8 mouse cellular contexts compared by ENCODE assay signal in the genomic region with DNA sequence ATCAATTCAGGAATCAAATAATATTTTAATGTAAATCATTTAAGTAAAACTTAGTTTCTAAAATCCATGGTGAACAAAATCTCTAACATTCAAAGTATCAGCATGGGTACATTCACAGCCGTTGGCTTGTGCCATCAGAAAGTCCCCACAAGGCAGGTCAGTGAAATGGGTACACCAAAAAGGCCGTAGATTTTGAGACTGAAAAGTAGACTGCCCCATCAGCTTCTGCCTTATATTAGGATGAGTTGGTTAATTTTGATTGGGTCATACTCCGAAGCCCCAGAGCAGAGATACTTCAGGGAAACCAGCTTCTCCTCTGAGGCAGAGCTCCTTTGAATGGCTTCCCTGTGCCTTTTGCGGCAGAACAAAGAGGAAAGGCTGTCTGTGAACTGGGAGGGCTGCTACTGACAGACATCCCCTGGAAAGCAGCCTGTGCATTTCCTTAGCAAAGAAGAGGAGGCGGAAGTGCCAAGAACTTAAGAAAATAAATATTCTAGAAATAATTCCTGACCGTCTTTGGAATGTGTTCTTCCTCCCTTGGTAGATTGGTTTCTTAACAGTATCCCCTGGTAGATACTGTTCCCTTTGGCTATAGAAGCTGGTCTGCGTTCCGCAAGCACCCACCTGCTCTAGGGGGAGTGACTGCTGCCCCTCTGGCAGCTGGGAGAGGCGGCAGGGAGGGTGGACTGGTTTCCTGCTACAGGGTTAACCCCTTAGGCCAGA.
DNase-seq lines count a peak whose midpoint lies in the region; ATAC-seq and TF ChIP-seq lines count a peak whose summit lies in the region.

No protein-coding gene starts in this region.

- H3K36me3 ChIP-seq in hindbrain, embryonic 12.5 days: no peaks in the 10 kb centered on the region
- H3K36me3 ChIP-seq in lung, embryonic 15.5 days: no peaks in the 10 kb centered on the region
- H3K36me3 ChIP-seq in stomach, postnatal 0 days (ENCODE audit: control insufficient read depth, insufficient read depth, low read length): no peaks in the 10 kb centered on the region

- H3K9ac ChIP-seq in hindbrain, embryonic 12.5 days: no peak overlapping the region
- H3K9ac ChIP-seq in lung, embryonic 15.5 days: no peak overlapping the region
- no peak overlapping the region for H3K9ac ChIP-seq in stomach, postnatal 0 days (ENCODE audit: low read length)

- peak; percentile 43; the same call in 1 of the 2 replicates for ATAC-seq in hindbrain, embryonic 12.5 days (ENCODE audit: low FRiP score)
- ATAC-seq in lung, embryonic 15.5 days (ENCODE audit: borderline replicate concordance, extremely low read depth, low FRiP score, low TSS enrichment): no peak
- ATAC-seq in stomach, postnatal 0 days (ENCODE audit: low FRiP score, low TSS enrichment): no peak

- H3K4me2 ChIP-seq in hindbrain, embryonic 12.5 days (replicated peaks): peak overlapping the region; percentile 8; the same call in 1 of the 2 replicates
- H3K4me2 ChIP-seq in lung, embryonic 15.5 days: peak overlapping the region; percentile 37
- no peak overlapping the region; the same call in 1 of the 2 replicates for H3K4me2 ChIP-seq in stomach, postnatal 0 days (replicated peaks; ENCODE audit: low read depth)

- TF ChIP-seq EP300 in stomach, postnatal 0 days (optimal IDR thresholded peaks at IDR 0.05): no peak

- WGBS in hindbrain, embryonic 12.5 days: 29% methylated on average over 9 of the region's 9 CpGs
- WGBS in lung, embryonic 15.5 days: 24% methylated on average over 9 of the region's 9 CpGs
- 36% methylated on average over 9 of the region's 9 CpGs for WGBS in stomach, postnatal 0 days

- TF ChIP-seq CTCF in stomach, postnatal 0 days (IDR thresholded peaks at IDR 0.05; ENCODE audit: low read depth): 0 out of 2 replicates have a peak, but pooled peaks have one; percentile 15

- no peak overlapping the region for H3K4me3 ChIP-seq in hindbrain, embryonic 12.5 days
- H3K4me3 ChIP-seq in lung, embryonic 15.5 days: no peak overlapping the region
- H3K4me3 ChIP-seq in stomach, postnatal 0 days (ENCODE audit: low read depth, low read length): no peak overlapping the region

- intact Hi-C loops in gastrocnemius, postnatal 14 days (cut with DNase I; ENCODE audit: low total_unique reads): no loop called here

- peak; percentile 25 for DNase-seq in gastrocnemius, postnatal 14 days
- DNase-seq in gastrocnemius, postnatal 4 days (ENCODE audit: low spot score in 2 of 2): no peak
- peak; percentile 14 for DNase-seq in fibroblast of lung, adult 2 months (ENCODE audit: low read depth)
- DNase-seq in stomach, postnatal 0 days (ENCODE audit: low spot score): no peak
- DNase-seq in cerebellum, postnatal 25 days: no peak
- DNase-seq in urinary bladder, postnatal 25 days (ENCODE audit: low spot score): no peak

- peaks cover 37% of the 10 kb centered on the region for H3K4me1 ChIP-seq in hindbrain, embryonic 12.5 days
- peaks cover 82% of the 10 kb centered on the region for H3K4me1 ChIP-seq in lung, embryonic 15.5 days
- peaks cover 30% of the 10 kb centered on the region for H3K4me1 ChIP-seq in stomach, postnatal 0 days (replicated peaks; ENCODE audit: control insufficient read depth, insufficient read depth)

- peak overlapping the region; percentile 52 for H3K27ac ChIP-seq in hindbrain, embryonic 12.5 days
- H3K27ac ChIP-seq in lung, embryonic 15.5 days: peak overlapping the region; percentile 93
- H3K27ac ChIP-seq in stomach, postnatal 0 days (replicated peaks): peak overlapping the region; percentile 45; the same call in 1 of the 2 replicates

- H3K9me3 ChIP-seq in hindbrain, embryonic 12.5 days (replicated peaks): no peaks in the 10 kb centered on the region
- no peaks in the 10 kb centered on the region for H3K9me3 ChIP-seq in lung, embryonic 15.5 days
- no peaks in the 10 kb centered on the region for H3K9me3 ChIP-seq in stomach, postnatal 0 days (ENCODE audit: control insufficient read depth, low read length)

- no peaks in the 10 kb centered on the region for H3K27me3 ChIP-seq in hindbrain, embryonic 12.5 days
- H3K27me3 ChIP-seq in lung, embryonic 15.5 days: no peaks in the 10 kb centered on the region
- no peaks in the 10 kb centered on the region for H3K27me3 ChIP-seq in stomach, postnatal 0 days (ENCODE audit: control insufficient read depth, insufficient read depth, low read length)

Comparison
In these comparisons a context has a peak if more than half of its experiments do, and no peak if none do; other contexts are left out.
1. DNase-seq: peak in gastrocnemius, postnatal 14 days (single experiment) and fibroblast of lung, adult 2 months (single experiment); none in gastrocnemius, postnatal 4 days (0 of 2), stomach, postnatal 0 days (single experiment), cerebellum, postnatal 25 days (0 of 2) and urinary bladder, postnatal 25 days (single experiment).
2. Peak in every context shown above with its lines, with median percentiles within 50 percentile points of each other: H3K27ac ChIP-seq.